Mouse (Mus musculus) thymus, adult 2 months (tissue): Measurements from ENCODE around the gene Pgpep1.

Experiments used
- CTCF ChIP-seq: fragments of 200-500 bp; IDR thresholded peaks from 2 replicates; pipeline ENCODE4 v1.5.1; 2012; ENCODE audit warnings: mild to moderate bottlenecking, control low read depth, low read length, moderate library complexity, borderline replicate concordance; ENCODE audit not compliant: control insufficient read depth, poor library complexity, insufficient read depth; ENCODE audit errors: extremely low read depth
- POLR2A ChIP-seq: fragments of 200-500 bp; IDR thresholded peaks from 2 replicates; pipeline ENCODE4 v1.6.1; 2012; ENCODE audit warnings: mild to moderate bottlenecking, low read length, control low read depth, moderate library complexity; ENCODE audit not compliant: control insufficient read depth, poor library complexity, insufficient read depth; ENCODE audit errors: extremely low read depth

DNA sequence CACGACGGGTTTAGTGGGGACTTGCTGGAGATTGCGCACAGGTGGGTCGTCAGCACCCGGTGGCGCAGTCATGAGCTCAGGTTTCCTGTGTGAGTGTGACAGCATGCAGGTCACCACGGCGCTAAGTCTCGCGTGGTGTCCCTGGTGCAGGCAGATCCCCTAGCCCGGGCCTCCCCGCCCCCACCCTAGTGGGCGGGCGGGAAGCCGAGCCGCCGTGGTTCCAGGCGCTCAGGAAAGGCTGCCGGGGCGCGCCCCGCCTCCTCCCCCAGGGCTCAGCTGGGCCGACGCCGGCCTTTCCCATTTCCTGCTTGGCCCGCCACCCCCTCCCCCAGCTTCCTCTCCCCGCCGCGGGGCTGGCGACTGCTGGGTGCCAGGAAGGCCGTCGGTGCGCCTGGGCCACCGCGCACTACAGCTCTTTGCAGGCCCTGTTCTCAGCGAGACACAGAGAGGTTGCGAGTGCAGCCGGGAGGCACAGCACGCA is 50.8 kb downstream of the Pgpep1 start:
- peak; percentile 54; the same call in 1 of the 2 replicates for TF ChIP-seq POLR2A
- TF ChIP-seq CTCF = peak; percentile 53; the same call in 1 of the 2 replicates
